In the genomic region with DNA sequence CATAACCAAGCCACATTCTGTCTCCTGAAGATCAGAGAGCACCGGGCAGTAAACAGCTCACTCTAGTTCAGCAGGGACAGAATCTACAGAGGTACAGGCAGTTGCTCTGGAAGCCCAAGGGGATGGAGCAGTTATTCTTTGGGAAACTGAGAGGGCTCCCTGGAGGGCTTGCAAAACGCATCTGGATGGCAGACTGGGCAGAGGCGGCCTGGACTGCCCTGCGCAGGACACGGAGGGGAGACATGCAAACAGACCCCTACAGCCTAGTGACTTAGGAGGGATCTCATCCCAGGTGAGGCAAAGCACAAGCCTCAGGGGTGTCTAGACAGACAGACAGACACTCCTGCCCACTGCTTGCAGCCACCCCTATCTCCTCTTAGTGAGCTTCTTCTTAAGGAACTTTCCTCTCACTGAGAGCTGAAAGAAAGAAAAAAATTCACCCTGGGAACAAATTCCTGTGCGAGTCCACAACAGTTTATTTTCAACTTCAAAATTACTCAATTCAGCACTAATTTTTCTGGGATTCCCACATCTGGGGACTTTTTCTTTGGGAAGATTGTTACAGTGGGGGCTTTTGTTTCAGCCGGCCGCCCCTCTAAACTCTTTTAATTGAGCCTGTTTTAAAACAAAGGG, we compare ENCODE assay signal across 9 mouse cellular contexts. TPM values are rescaled to one million over a fixed set of nuclear protein-coding genes. Genes with fewer than 3 reads are reported as not detected.
A peak's percentile ranks its signal among the peaks of the same experiment; 100 is the strongest.
DNase-seq lines count a peak whose midpoint lies in the region; ATAC-seq and TF ChIP-seq lines count a peak whose summit lies in the region.
"Had no signal": no experiment of that assay in that cellular context is flagged by ENCODE, and none has a peak within 500 bp of the region (broad histone marks: within the 10 kb centered on the region; RNA-seq: fewer than 3 reads in every experiment).

No protein-coding gene starts in this region.

- no peak for ATAC-seq in heart, embryonic 16.5 days (replicated peaks; ENCODE audit: extremely low read depth, insufficient read depth, low FRiP score)
- ATAC-seq in hindbrain, postnatal 0 days, result no peak
- no peak for ATAC-seq in frontal cortex, adult (ENCODE audit: low TSS enrichment)
- ATAC-seq in megakaryocyte, adult 5-6 weeks (ENCODE audit: poor library complexity, severe bottlenecking), result no peak

- H3K27ac ChIP-seq in heart, embryonic 16.5 days (ENCODE audit: low read length), result peak overlapping the region; percentile 91
- peak overlapping the region; percentile 72 for H3K27ac ChIP-seq in hindbrain, postnatal 0 days

- no peaks in the 10 kb centered on the region for H3K9me3 ChIP-seq in heart, embryonic 16.5 days (replicated peaks; ENCODE audit: control insufficient read depth, low read length)
- no peaks in the 10 kb centered on the region for H3K9me3 ChIP-seq in hindbrain, postnatal 0 days (ENCODE audit: low read length)

- H3K9ac ChIP-seq in heart, embryonic 16.5 days (ENCODE audit: low read length), result peak overlapping the region; percentile 66
- 0 out of 2 replicates have a peak overlapping the region, but pooled peaks have one; percentile 3 for H3K9ac ChIP-seq in hindbrain, postnatal 0 days (replicated peaks; ENCODE audit: low read length)

- 22% methylated on average over 8 of the region's 8 CpGs for WGBS in heart, embryonic 16.5 days
- WGBS in hindbrain, postnatal 0 days, result 21% methylated on average over 8 of the region's 8 CpGs

- H3K36me3 ChIP-seq in heart, embryonic 16.5 days (ENCODE audit: control insufficient read depth, insufficient read depth), result no peaks in the 10 kb centered on the region
- H3K36me3 ChIP-seq in hindbrain, postnatal 0 days (ENCODE audit: insufficient read depth, low read length), result no peaks in the 10 kb centered on the region

- H3K4me2 ChIP-seq in heart, embryonic 16.5 days (ENCODE audit: low read depth, low read length), result peak overlapping the region; percentile 37
- H3K4me2 ChIP-seq in hindbrain, postnatal 0 days (ENCODE audit: low read depth, low read length), result no peak overlapping the region

- peaks cover 59% of the 10 kb centered on the region for H3K4me1 ChIP-seq in heart, embryonic 16.5 days (ENCODE audit: control insufficient read depth, insufficient read depth, low read length)
- peaks cover 27% of the 10 kb centered on the region for H3K4me1 ChIP-seq in hindbrain, postnatal 0 days (ENCODE audit: insufficient read depth, low read length)
- H3K4me1 ChIP-seq: megakaryocyte, embryonic 14.5 days had no signal

- no peaks in the 10 kb centered on the region for H3K27me3 ChIP-seq in heart, embryonic 16.5 days (ENCODE audit: control insufficient read depth, insufficient read depth, low read length)
- H3K27me3 ChIP-seq in hindbrain, postnatal 0 days (ENCODE audit: insufficient read depth, low read length), result no peaks in the 10 kb centered on the region

- DNase-seq in heart, adult 18-20 months, result no peak
- DNase-seq in embryo, embryonic 10.5 days (ENCODE audit: low spot score), result peak; percentile 63
- no peak for DNase-seq in hindbrain, postnatal 0 days (ENCODE audit: low spot score)
- DNase-seq in neural tube, embryonic 10.5 days (ENCODE audit: extremely low spot score, low spot score), result peak; percentile 59
- no peak for DNase-seq in adrenal gland, adult (ENCODE audit: inconsistent age in 2 of 2, low spot score in 1 of 2)

- no peak overlapping the region for H3K4me3 ChIP-seq in heart, embryonic 16.5 days (ENCODE audit: low read length)
- no peak overlapping the region for H3K4me3 ChIP-seq in hindbrain, postnatal 0 days (ENCODE audit: low read length)
- H3K4me3 ChIP-seq: megakaryocyte, embryonic 14.5 days had no signal

- no peak for TF ChIP-seq CTCF in hindbrain, postnatal 0 days (IDR thresholded peaks at IDR 0.05; ENCODE audit: low read depth)

RNA-seq across cellular contexts. Expression of a gene that starts 24.4 kb away (rescaled TPM):
- polyA plus RNA-seq in heart, embryonic 16.5 days (2015; fragmentation: Nextera tagmentation; extraction: Ambion mirVana), result 7.6 and 10.2 TPM in 2 replicates
- total RNA-seq in heart, adult 18-20 months (2021), result 1 to 10 TPM; 5.4 to 6.3 TPM
- total RNA-seq in hindbrain, postnatal 0 days (2014; rRNA removed), result 7.2 and 11.3 TPM in 2 replicates
- polyA plus RNA-seq in hindbrain, postnatal 0 days (2015; fragmentation: Nextera tagmentation; extraction: Ambion mirVana), result 2.9 and 3.2 TPM in 2 replicates
- total RNA-seq in megakaryocyte, adult 5-6 weeks (2015), result 0.11 and 0.14 TPM in 2 replicates
- 0.16 TPM in 1 of 2 replicates, not detected in the other for total RNA-seq in megakaryocyte, adult 5-6 weeks (2017)

Comparison
In these comparisons a context has a peak if more than half of its experiments do, and no peak if none do; other contexts are left out.
1. DNase-seq: peak in embryo, embryonic 10.5 days (single experiment) and neural tube, embryonic 10.5 days (single experiment); none in heart, adult 18-20 months (0 of 2), hindbrain, postnatal 0 days (single experiment) and adrenal gland, adult (0 of 2).